Mouse (Mus musculus): ENCODE results near the gene Msh4.

DNA sequence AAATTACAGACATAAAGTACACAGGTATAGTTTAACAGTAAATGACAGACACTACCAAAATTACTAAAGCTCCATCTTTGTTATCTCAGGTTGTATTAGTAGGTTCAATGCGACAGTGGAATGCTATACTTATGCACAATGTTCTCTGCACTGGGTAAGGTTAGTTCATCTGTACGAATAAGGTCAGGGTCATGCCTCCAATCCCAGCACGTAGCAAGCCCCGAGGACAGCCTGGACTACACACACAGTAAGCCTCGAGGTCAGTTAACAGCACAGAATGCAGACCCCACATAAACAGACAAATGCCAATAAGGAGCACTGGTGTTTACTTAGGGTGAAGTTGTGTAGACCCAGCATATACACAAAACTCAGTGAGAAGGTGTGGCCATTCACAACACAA lies 3.0 kb upstream of the Msh4 start:
- TF ChIP-seq BHLHE40 (IDR thresholded peaks at IDR 0.05; ENCODE audit: borderline replicate concordance, low read depth, low read length) = no peak
- no peak for TF ChIP-seq USF2 (IDR thresholded peaks at IDR 0.05; ENCODE audit: borderline replicate concordance in 1 of 2, insufficient read depth in 1 of 2, low read depth in 1 of 2, low read length in 2 of 2)
- TF ChIP-seq CTCF (IDR thresholded peaks at IDR 0.05 in 2 of 3, conservative IDR thresholded peaks at IDR 0.05 in 1 of 3; ENCODE audit: control insufficient read depth in 1 of 3, insufficient read depth in 1 of 3, low read depth in 2 of 3, low read length in 3 of 3, poor library complexity in 1 of 3, severe bottlenecking in 1 of 3) = no peak
- TF ChIP-seq ETS1 (IDR thresholded peaks at IDR 0.05; ENCODE audit: low read depth, low read length) = no peak
- no peak for TF ChIP-seq POLR2AphosphoS2 (IDR thresholded peaks at IDR 0.05; ENCODE audit: low read length)
- TF ChIP-seq POLR2A (IDR thresholded peaks at IDR 0.05; ENCODE audit: control insufficient read depth in 1 of 2, insufficient read depth in 1 of 2, low read depth in 1 of 2, low read length in 2 of 2, poor library complexity in 1 of 2) = peak; percentile 25 to 63; a peak in 2 of 4 replicates
- no peak for TF ChIP-seq SMC3 (IDR thresholded peaks at IDR 0.05; ENCODE audit: low read depth, low read length)
